Mouse (Mus musculus): ENCODE results near the gene Zfp462.

- TF ChIP-seq CTCF (IDR thresholded peaks at IDR 0.05; ENCODE audit: extremely low read depth, insufficient read depth, insufficient read length, insufficient replicate concordance) (no peak), POLR2A (IDR thresholded peaks at IDR 0.05; ENCODE audit: low read depth, low read length) (no peak)
Measured at GRCm38 (mm10) chr4:54947991-54948615, 3.3 kb downstream of the Zfp462 start.
